Mouse (Mus musculus) embryonic stem cell, embryonic (primary cell): ENCODE measurements around the gene Boc.

ENCODE experiments used
- CTCF ChIA-PET, 4 experiments: fragments of 300-600 bp in 2 of 4; fragments of 350-600 bp in 2 of 4; sonication (Branson Sonifier 250); formaldehyde crosslinking; loops; one replicate each; lab custom pipeline; 2022; ENCODE audit warnings: inconsistent platforms in 2 of 4; lab: Charles Lee
- POLR2A ChIA-PET, 4 experiments: fragments of 300-600 bp in 2 of 4; fragments of 350-600 bp in 2 of 4; sonication (Branson Sonifier 250); formaldehyde crosslinking; loops; one replicate each; lab custom pipeline; 2022; ENCODE audit warnings: antibody characterized with exemption in 4 of 4, inconsistent platforms in 1 of 4; lab: Charles Lee

The Boc gene

GRCm38 (mm10) chr16:44538401-44539395, 20.0 kb downstream of the Boc start:
- ChIA-PET CTCF (interaction anchor here in 2 of 4 experiments (0.5 to 0.6 kb wide), 2 partner anchors 11 to 862 kb away, joined by 4 read pairs; no protein-coding TSS in a partner anchor), POLR2A (interaction anchor here in 2 of 4 experiments (0.5 to 0.8 kb wide), 2 partner anchors 18 to 788 kb away, joined by 3 read pairs; no protein-coding TSS in a partner anchor)

GRCm38 (mm10) chr16:44534122-44534521, 24.6 kb downstream of the Boc start:
- ChIA-PET POLR2A (no interaction called here), CTCF (interaction anchor here in 1 of 4 experiments (0.7 kb wide), 1 partner anchor 1289 kb away, joined by 3 read pairs; no protein-coding TSS in a partner anchor)

GRCm38 (mm10) chr16:44533522-44533921, 25.2 kb downstream of the Boc start:
- ChIA-PET POLR2A (interaction anchor here in 1 of 4 experiments (1.3 kb wide), 1 partner anchor 345 kb away, joined by 3 read pairs; no protein-coding TSS in a partner anchor), CTCF (interaction anchor here in 1 of 4 experiments (0.5 kb wide), 1 partner anchor 53 kb away, joined by 4 read pairs; no protein-coding TSS in a partner anchor)

- POLR2A ChIA-PET, result interaction anchor here in 1 of 4 experiments (1.3 kb wide), 1 partner anchor 344 kb away, joined by 3 read pairs; no protein-coding TSS in a partner anchor
These were observed 25.8 kb downstream of the Boc start for GRCm38 (mm10) chr16:44532851-44533250.

GRCm38 (mm10) chr16:44531239-44531797, 27.4 kb downstream of the Boc start:
- ChIA-PET CTCF (interaction anchor here in 1 of 4 experiments (0.6 to 0.7 kb wide), 3 partner anchors 93 to 232 kb away, joined by 4 to 11 read pairs (median 6); no protein-coding TSS in a partner anchor), POLR2A (interaction anchor here (0.6 to 1.1 kb wide), 9 partner anchors 9 to 238 kb away, joined by 3 to 7 read pairs (median 4); partner anchors contain the start of genes Boc (in 1 of the 4) and Nepro (in 1 of the 4))

More at GRCm38 (mm10) chr16:44532851-44533250, 25.8 kb downstream of the Boc start:
- CTCF ChIA-PET, result no interaction called here

- POLR2A ChIA-PET, result interaction anchor here (0.6 to 1.1 kb wide), 8 partner anchors 10 to 193 kb away, joined by 3 to 7 read pairs (median 4); partner anchors contain the start of genes Boc (in 1 of the 4) and Nepro (in 1 of the 4)
- CTCF ChIA-PET, result interaction anchor here in 1 of 4 experiments (0.6 to 0.7 kb wide), 3 partner anchors 94 to 231 kb away, joined by 4 to 11 read pairs (median 6); no protein-coding TSS in a partner anchor
These were observed 27.9 kb downstream of the Boc start for GRCm38 (mm10) chr16:44530829-44531228.

- ChIA-PET CTCF (no interaction called here), POLR2A (no interaction called here)
These were observed 28.5 kb downstream of the Boc start for GRCm38 (mm10) chr16:44530191-44530590.

GRCm38 (mm10) chr16:44529691-44530090, 29.0 kb downstream of the Boc start:
- POLR2A ChIA-PET, result interaction anchor here in 1 of 4 experiments (1.2 kb wide), 1 partner anchor 390 kb away, joined by 3 read pairs; the partner anchor contains the start of genes Atp6v1a and Naa50
- CTCF ChIA-PET, result no interaction called here

- POLR2A ChIA-PET, result interaction anchor here in 1 of 4 experiments (1.2 kb wide), 1 partner anchor 389 kb away, joined by 3 read pairs; the partner anchor contains the start of genes Atp6v1a and Naa50
- CTCF ChIA-PET, result interaction anchor here in 1 of 4 experiments (0.6 kb wide), 1 partner anchor 640 kb away, joined by 3 read pairs; the partner anchor contains the start of gene Ccdc191
These were observed 29.7 kb downstream of the Boc start for GRCm38 (mm10) chr16:44528955-44529354.

GRCm38 (mm10) chr16:44527218-44527905, 31.3 kb downstream of the Boc start:
- POLR2A ChIA-PET, result interaction anchor here in 1 of 4 experiments (0.7 kb wide), 1 partner anchor 8 kb away, joined by 4 read pairs; no protein-coding TSS in a partner anchor
- CTCF ChIA-PET, result interaction anchor here in 1 of 4 experiments (0.6 kb wide), 1 partner anchor 11 kb away, joined by 4 read pairs; no protein-coding TSS in a partner anchor

- CTCF ChIA-PET, result no interaction called here
- POLR2A ChIA-PET, result interaction anchor here in 1 of 4 experiments (0.6 kb wide), 1 partner anchor 404 kb away, joined by 3 read pairs; no protein-coding TSS in a partner anchor
These were observed 32.0 kb downstream of the Boc start for GRCm38 (mm10) chr16:44526689-44527088.

GRCm38 (mm10) chr16:44526044-44526443, 32.7 kb downstream of the Boc start:
- ChIA-PET CTCF (no interaction called here), POLR2A (interaction anchor here in 1 of 4 experiments (0.6 kb wide), 1 partner anchor 403 kb away, joined by 3 read pairs; no protein-coding TSS in a partner anchor)

- ChIA-PET POLR2A (interaction anchor here in 1 of 4 experiments (1.5 kb wide), 1 partner anchor 8 kb away, joined by 3 read pairs; no protein-coding TSS in a partner anchor), CTCF (interaction anchor here in 1 of 4 experiments (0.6 kb wide), 1 partner anchor 31 kb away, joined by 4 read pairs; no protein-coding TSS in a partner anchor)
These were observed 35.1 kb downstream of the Boc start for GRCm38 (mm10) chr16:44523595-44523994.

- CTCF ChIA-PET, result no interaction called here
- POLR2A ChIA-PET, result interaction anchor here in 2 of 4 experiments (0.6 to 0.7 kb wide), 2 partner anchors 9 to 642 kb away, joined by 3 read pairs; no protein-coding TSS in a partner anchor
These were observed 42.2 kb downstream of the Boc start for GRCm38 (mm10) chr16:44516498-44516897.

- POLR2A ChIA-PET, result interaction anchor here in 2 of 4 experiments (0.7 to 1.0 kb wide), 2 partner anchors 19 to 128 kb away, joined by 3 to 4 read pairs; no protein-coding TSS in a partner anchor
- CTCF ChIA-PET, result interaction anchor here in 1 of 4 experiments (1.5 kb wide), 1 partner anchor 133 kb away, joined by 3 read pairs; no protein-coding TSS in a partner anchor
These were observed 48.0 kb downstream of the Boc start for GRCm38 (mm10) chr16:44510521-44511213.
